Mouse (Mus musculus): Measurements from ENCODE around the gene Sept7. TPM values are rescaled to one million over a fixed set of nuclear protein-coding genes. Genes with fewer than 3 reads are reported as not detected.
"Not testable (repeated sequence)": the region's sequence is repeated elsewhere in the genome, so short reads cannot be mapped to it uniquely, and the experiment has no call there.

Gene Sept7
- total RNA-seq, 2 experiments from 2014 or later: 139 to 156 TPM

DNA sequence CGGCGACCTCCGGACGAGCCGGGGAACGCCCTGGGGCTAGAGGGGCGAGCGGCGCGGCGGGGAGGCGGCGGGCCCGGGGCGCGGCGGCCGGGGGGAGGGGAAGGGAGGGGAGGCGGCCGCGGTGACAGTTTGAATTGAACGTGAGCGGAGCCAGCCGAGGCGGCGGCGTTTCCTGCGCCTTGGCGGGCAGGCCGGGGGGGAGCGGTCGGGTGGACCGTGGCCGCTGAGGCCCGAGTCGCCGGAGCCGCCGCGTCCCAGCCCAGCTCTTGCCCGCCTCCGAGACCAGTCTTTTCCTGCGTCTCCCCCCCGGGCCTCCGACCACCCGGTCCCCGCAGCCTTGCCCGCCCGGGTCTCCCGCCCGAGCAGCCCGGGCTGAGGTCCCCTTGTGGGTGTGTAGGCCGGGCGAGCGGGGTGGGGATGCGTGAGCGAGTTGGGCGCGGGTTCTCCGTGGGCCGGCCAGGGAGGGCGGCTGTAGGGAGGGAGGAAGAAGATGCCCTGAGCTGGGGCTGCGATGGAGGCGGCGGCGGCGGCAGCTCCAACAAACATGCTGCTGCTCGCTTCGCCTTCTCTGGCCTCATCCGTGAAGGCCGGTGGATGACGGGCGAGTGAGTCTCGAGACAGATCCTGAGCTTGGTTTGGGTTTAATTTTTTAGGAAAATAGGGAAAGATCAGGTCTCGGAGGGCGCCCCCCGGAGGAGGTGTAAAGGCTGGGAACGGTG, 679 bp downstream of the Sept7 start:
- DNase-seq (ENCODE audit: low spot score in 2 of 2): peak; percentile 15 to 36

DNA sequence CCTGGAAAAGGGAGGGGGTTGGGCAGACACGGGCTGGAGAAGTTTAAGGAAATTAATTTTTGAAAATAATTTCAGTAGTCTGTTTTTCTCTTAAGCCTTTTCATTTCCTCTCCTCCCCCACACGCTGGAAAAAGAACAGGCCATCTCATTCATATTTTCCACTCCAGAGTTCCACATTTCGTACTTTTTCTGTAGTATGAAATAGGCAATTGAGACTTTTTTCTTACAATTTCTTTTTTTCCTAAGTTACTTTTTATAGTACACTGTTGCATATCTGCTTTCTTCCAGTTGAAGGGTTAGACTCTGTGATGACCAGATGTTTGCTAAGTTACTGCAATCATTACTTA, 1.2 kb downstream of the Sept7 start:
- no peak for DNase-seq (ENCODE audit: low spot score in 2 of 2)

GRCm38 (mm10) chr9:25260411-25260810, 8.2 kb downstream of the Sept7 start:
- no peak for DNase-seq (ENCODE audit: low spot score in 2 of 2)

DNA sequence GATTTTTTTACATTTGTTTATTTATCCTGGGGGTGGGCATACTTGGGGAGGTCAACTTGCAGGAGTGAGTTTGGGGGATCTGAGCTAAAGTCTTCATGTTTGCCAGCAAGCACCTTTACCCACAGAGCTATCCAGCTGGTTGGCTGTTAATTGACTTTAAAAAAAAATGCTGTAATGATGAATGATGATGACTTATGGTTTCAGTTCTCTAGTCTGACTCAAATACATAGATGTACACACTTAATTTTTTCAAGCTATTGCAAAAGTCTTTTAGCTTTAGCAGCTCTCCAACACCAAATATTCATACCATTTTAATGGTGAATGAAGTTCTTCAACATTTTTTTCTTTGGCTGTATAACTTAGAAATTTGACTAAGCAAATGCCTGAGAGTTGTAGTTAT, 8.7 kb downstream of the Sept7 start:
- no peak for DNase-seq (ENCODE audit: low spot score in 2 of 2)

DNA sequence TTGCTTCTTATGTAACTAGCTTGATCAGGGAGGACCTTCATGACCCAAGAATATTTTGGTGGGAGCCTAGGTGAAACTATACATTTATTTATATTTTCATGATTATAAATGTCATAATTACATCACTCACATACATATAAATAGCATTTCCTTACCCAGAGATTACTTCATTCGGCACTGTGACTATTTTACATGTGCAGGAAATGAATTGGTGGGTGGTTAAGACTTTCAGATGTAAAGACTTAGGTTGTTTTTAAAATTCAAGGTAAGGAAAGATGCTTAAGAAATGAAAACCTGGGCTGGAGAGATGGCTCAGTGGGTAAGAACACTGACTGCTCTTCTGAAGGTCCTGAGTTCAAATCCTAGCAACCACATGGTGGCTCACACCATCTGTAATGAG, 9.8 kb downstream of the Sept7 start:
- DNase-seq (ENCODE audit: low spot score in 2 of 2): no peak

DNA sequence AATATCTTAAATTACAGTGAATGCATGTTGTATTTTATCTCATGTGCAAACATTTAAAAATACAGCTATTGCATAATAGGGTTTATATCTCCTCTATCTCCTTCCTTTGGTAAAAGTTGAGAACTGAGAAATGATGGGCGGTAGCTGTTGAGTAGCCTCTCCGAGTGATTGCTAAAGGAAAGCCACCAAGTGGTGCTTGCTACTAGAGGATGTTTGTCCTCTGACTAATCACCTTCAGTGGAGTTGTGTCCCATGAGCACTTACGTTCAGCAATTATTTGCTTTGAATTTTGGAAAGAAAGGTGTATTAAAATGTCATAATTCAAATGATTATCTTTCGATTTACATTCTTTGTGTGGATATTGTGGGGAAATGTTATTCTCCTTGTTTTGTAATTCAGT, 13.6 kb downstream of the Sept7 start:
- DNase-seq (ENCODE audit: low spot score in 2 of 2): no peak

DNA sequence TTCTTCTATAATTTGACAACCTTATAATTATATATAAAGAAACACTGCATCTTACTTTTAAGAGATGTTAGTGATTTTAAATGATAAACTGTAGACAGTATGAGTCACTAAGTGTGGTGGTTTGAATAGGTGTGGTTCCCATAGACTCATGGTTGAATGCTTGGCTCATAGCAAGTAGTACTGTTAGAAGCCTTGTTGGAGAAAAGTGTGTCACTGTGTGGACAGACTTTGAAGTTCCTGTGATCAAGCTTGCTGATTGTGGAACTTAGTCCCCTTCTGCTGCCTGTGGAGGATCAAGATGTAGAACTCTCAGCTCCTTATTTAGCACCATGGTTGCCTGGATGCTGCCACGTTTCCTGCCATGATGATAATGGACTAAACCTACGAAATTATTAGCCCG, 14.9 kb downstream of the Sept7 start:
- no peak for DNase-seq (ENCODE audit: low spot score in 2 of 2)

GRCm38 (mm10) chr9:25267574-25267973, 15.3 kb downstream of the Sept7 start:
- no peak for DNase-seq (ENCODE audit: low spot score in 2 of 2)

DNA sequence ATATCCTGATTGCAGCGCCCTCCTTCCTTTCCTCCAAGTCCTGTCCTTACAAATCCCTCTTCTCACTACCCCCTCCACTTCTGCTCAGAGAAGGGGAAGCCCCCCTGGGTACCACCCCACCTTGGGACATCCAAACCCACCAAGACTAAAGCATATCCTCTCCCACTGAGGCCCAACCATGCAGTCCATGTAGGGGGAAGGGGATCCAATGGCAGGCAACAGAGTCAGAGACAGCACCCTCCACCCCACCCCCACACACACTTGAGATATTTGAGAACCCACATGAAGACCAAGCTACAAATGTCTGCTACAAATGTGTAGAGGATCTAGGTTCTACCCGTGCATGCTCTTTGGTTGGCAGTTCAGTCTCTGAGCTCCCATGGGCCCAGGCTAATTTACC, 19.7 kb downstream of the Sept7 start:
- DNase-seq (ENCODE audit: low spot score in 2 of 2): no peak

DNA sequence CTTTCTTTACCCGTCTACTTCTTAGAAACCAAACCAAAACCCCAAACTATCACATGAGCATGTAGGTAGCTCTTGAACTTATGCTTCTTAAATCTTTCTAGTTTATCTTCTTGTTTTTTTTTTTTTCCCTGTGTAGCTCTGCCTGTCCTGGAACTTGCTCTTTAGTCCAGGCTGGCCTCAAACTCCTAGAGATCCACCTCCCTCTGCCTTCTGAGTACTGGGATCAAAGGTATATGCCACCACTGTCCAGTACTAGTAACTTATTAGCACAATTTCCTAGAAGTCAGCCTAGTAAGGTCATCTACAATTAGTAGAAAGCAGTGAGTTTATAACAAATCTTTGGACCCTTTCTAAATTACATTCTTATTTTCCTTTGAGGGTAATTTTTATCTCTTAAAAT, 37.6 kb downstream of the Sept7 start:
- no peak for DNase-seq (ENCODE audit: low spot score in 2 of 2)

- no peak for DNase-seq (ENCODE audit: low spot score in 2 of 2)
Observed at GRCm38 (mm10) chr9:25309505-25310182, 57.4 kb downstream of the Sept7 start.

DNA sequence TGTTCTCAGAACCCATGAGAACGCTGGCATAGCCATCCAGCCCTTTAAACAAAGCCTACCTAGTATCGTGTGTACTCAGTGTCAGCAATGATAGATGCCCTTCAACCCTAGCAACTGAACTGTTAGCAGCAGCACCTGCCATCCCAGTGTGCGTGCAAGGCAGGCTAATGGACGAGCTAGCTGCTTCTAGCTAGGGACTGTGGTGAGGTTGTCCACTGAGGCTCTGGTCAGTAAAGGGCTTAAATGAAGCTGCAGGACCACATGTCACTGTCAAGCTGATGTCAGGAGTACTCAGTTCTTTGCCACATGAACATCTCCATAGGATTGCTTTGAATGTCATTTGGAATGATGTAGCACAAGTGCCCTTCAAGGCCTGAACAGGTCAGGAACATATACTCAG, 62.1 kb downstream of the Sept7 start:
- no peak for DNase-seq (ENCODE audit: low spot score in 2 of 2)

- peak; percentile 11 to 23 for DNase-seq (ENCODE audit: low spot score in 2 of 2)
Observed at GRCm38 (mm10) chr9:25317827-25318505, 65.7 kb downstream of the Sept7 start.

DNA sequence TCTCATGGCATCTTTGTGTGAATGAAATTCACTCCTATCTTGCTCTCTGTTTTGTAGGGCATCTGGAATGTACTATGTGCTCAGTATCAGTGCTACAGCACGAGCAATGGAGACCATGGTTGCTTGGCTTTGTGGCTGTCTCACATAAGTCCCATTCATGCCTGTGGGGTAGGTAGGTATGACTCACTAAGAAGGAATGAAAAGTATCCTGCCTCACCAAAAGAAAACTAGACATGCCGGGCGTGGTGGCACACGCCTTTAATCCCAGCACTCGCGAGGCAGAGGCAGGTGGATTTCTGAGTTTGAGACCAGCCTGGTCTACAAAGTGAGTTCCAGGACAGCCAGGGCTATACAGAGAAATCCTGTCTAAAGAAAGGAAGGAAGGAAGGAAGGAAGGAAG, 67.4 kb downstream of the Sept7 start:
- DNase-seq (ENCODE audit: low spot score in 2 of 2): not testable (repeated sequence)

DNA sequence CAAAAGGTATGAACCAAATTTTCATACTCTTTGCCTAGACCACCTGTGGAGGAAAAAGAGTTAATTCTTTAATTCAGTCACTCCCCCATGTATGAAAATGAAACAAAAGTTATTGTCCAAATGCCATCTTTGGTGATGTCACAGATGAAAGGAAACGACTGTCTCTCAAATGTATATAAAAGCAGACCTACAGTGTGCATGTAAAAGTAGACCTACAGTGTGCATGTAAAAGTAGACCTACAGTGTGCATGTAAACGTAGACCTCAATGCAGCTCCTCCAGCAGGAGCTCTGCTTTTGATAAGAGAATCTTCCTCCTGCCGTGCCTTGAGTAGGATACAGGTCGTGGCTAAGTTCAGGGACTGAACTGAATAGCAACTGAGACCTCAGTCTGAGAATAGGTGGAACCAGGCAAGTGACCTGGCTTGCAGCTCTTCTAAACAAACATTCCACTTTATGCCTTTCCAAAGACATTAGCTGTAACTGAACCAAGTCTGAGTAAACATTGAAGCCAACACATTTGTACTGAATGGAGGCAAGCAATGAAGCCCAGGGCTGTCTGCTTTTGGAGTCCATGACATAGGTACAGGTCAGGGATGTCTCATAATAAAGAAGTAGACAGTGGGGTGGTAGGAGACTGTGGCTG, 75.6 kb downstream of the Sept7 start:
- no peak for DNase-seq (ENCODE audit: low spot score in 2 of 2)

DNA sequence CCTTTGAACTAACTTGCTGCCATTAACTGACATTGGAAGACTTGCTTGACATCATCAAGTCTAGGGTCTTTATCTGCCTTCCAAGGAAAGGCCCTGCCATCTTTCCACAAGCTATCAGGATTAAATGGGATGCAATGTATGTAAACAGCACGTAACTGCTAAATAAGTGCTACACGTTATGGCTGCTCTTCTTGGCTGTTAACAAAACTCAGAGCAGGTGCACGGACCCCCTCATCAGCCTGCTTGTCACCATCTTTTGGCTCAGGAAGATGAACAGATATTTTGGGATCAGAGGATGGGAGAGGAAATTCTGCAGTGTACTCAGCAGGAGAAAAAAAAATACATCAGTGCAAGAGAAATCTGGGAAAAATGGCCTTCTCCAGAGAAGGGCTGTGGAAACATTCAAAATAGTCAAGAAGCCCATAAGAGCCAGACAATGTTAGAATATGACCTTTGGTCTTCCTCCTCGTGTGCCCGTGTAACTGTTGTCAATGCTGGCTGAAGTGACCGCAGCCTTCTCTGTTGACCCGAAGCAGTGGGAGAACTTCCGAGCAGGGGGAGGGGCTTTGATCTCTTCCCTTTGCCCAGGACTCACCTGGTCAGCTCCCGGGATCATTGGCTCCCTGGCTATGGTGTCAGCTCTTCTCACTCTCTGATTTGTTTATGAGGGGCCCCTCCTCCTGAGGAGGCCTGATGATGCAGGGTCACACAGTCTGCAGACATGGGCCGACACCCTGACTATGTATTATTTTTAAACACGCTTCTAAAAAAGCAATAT, 76.9 kb downstream of the Sept7 start:
- DNase-seq (ENCODE audit: low spot score in 2 of 2): no peak

- DNase-seq (ENCODE audit: low spot score in 2 of 2): no peak
Observed at GRCm38 (mm10) chr9:25337436-25338198, 85.4 kb downstream of the Sept7 start.

DNA sequence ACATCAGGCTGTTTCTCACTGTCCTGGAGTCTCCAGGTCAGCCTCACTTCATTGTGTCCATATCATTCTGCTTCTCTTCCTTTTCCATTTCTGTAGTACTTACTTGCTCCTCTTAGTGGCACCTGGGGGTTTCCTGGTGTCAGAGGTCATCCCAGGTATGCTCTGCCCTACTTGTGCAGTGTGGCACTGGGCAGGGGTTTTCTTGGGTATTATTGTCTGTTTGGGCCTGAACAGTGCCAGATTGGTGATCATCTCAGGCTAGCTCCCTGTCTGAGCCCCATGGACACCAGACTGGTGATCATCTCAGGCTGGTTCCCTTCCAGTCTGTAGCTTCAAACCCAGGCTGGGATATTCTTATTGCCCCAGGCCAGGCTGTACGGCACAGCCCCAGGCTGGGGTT, 88.2 kb downstream of the Sept7 start:
- DNase-seq (ENCODE audit: low spot score in 2 of 2): no peak

GRCm38 (mm10) chr9:25353775-25354174, 101.5 kb downstream of the Sept7 start:
- DNase-seq (ENCODE audit: low spot score in 2 of 2): no peak

DNA sequence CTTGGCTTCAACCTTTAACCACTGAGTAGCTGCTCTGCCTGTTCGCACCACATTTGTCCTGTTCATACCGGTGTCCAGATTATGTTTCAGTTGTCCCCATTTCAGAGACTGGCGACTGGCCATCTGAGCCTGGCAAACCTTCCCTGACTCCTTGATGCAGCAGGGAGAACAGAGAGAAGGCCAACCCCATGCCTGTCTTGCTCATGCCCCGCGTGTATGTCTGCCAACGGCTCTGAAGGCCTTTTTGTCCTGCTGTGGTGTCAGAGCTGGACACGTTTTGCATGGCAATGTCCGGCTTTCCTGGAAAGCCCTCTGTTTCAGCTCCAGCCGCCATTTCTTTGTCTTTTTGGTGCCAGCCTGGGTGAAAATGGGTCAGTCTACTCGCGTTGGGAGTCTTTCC, 103.6 kb downstream of the Sept7 start:
- no peak for DNase-seq (ENCODE audit: low spot score in 2 of 2)

DNA sequence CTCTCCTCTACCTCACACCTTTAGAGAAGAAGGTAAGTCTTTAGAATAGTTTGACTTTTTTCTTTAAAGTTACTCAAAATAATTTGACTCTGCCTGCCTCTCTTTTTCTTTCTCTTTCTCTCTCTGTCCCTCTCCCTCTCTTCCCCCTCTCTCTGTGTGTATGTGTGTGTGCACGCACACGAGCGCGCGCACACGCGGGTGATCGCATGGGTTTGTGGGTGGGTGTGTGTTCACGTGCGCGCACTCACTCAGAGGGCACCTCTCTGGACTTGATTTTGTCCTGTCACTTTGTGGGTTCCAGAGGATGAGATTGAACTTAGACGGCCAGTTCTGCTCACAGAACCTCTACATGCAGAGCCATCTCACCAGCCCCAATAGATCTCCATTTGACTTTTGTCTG, 105.3 kb downstream of the Sept7 start:
- DNase-seq (ENCODE audit: low spot score in 2 of 2): no peak

Data from adrenal gland, postnatal 4 days (tissue).